Mouse (Mus musculus): ENCODE measurements around the gene Slc7a15.

Slc7a15 gene

DNA sequence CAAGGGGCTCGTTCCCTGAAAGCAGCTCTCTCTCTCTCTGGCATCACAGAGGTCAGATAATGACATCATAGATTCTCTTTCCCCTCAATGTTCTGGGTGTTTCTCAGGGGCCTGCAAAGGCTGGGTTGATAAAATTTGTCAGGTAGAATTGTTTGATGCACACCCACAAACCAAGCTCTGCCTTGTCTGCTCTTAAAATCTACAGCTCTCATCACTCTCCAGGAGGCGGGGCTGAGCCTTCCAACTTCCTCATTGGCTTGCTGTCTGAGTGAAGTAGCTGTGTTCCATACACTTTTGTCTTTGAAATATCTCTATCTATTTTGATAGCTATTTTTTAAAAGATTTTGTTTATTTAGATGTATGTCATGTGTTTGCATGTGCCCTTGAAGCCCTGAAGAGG is 116.7 kb downstream of the Slc7a15 start:
- DNase-seq (ENCODE audit: low spot score in 2 of 2): peak in 1 of 2 experiments; percentile 26
